Mouse (Mus musculus): Measurements from ENCODE around the gene Vcl.

Gene Vcl

GRCm38 (mm10) chr14:21013800-21014334, 84.7 kb downstream of the Vcl start:
- DNase-seq (ENCODE audit: low spot score in 2 of 2), result no peak

- DNase-seq (ENCODE audit: low spot score in 2 of 2), result no peak
Measured at GRCm38 (mm10) chr14:21017871-21018270, 88.7 kb downstream of the Vcl start.

- no peak for DNase-seq (ENCODE audit: low spot score in 2 of 2)
Measured at GRCm38 (mm10) chr14:21018977-21019376, 89.8 kb downstream of the Vcl start.

- DNase-seq (ENCODE audit: low spot score in 2 of 2), result no peak
Measured at GRCm38 (mm10) chr14:21020435-21020834, 91.2 kb downstream of the Vcl start.

GRCm38 (mm10) chr14:21027542-21027941, 98.3 kb downstream of the Vcl start:
- no peak for DNase-seq (ENCODE audit: low spot score in 2 of 2)

GRCm38 (mm10) chr14:21029025-21029659, 99.9 kb downstream of the Vcl start:
- DNase-seq (ENCODE audit: low spot score in 2 of 2), result no peak

- DNase-seq (ENCODE audit: low spot score in 2 of 2), result no peak
Measured at GRCm38 (mm10) chr14:21031783-21032511, 102.7 kb downstream of the Vcl start.

GRCm38 (mm10) chr14:21034271-21034670, 105.1 kb downstream of the Vcl start:
- no peak for DNase-seq (ENCODE audit: low spot score in 2 of 2)

- DNase-seq (ENCODE audit: low spot score in 2 of 2), result no peak
Measured at GRCm38 (mm10) chr14:21034791-21035190, 105.6 kb downstream of the Vcl start.

- no peak for DNase-seq (ENCODE audit: low spot score in 2 of 2)
Measured at GRCm38 (mm10) chr14:21039077-21039476, 109.9 kb downstream of the Vcl start.

GRCm38 (mm10) chr14:21039623-21040022, 110.4 kb downstream of the Vcl start:
- no peak for DNase-seq (ENCODE audit: low spot score in 2 of 2)

GRCm38 (mm10) chr14:21047840-21048239, 118.6 kb downstream of the Vcl start:
- no peak for DNase-seq (ENCODE audit: low spot score in 2 of 2)

- DNase-seq (ENCODE audit: low spot score in 2 of 2), result peak in 1 of 2 experiments; percentile 16
Measured at GRCm38 (mm10) chr14:21048879-21049278, 119.7 kb downstream of the Vcl start.

GRCm38 (mm10) chr14:21050734-21051133, 121.5 kb downstream of the Vcl start:
- peak in 1 of 2 experiments; percentile 34 for DNase-seq (ENCODE audit: low spot score in 2 of 2)

GRCm38 (mm10) chr14:21051380-21052111, 122.3 kb downstream of the Vcl start:
- no peak for DNase-seq (ENCODE audit: low spot score in 2 of 2)

- DNase-seq (ENCODE audit: low spot score in 2 of 2), result peak; percentile 78 to 95
Measured at GRCm38 (mm10) chr14:21052112-21052780, 123.0 kb downstream of the Vcl start, which contains the start of the genes Ap3m1 and Adk. Gene Ap3m1, minus strand, starts transcription at chr14:21052508. Gene Adk, plus strand, starts transcription at chr14:21052574.

- DNase-seq (ENCODE audit: low spot score in 2 of 2), result peak; percentile 38 to 70
Measured at GRCm38 (mm10) chr14:21052781-21053130, 123.6 kb downstream of the Vcl start.

GRCm38 (mm10) chr14:21053151-21053550, 124.0 kb downstream of the Vcl start:
- DNase-seq (ENCODE audit: low spot score in 2 of 2), result no peak

- no peak for DNase-seq (ENCODE audit: low spot score in 2 of 2)
Measured at GRCm38 (mm10) chr14:21053586-21053985, 124.4 kb downstream of the Vcl start.

GRCm38 (mm10) chr14:21058972-21059371, 129.8 kb downstream of the Vcl start:
- DNase-seq (ENCODE audit: low spot score in 2 of 2), result no peak

- DNase-seq (ENCODE audit: low spot score in 2 of 2), result no peak
Measured at GRCm38 (mm10) chr14:21062766-21063513, 133.7 kb downstream of the Vcl start.
